ENCODE assay signal across 23 mouse cellular contexts in genomic region chr2:128226465-128227047, GRCm38 (mm10).
"Had no signal": no experiment of that assay in that cellular context is flagged by ENCODE, and none has a peak within 500 bp of the region (broad histone marks: within the 10 kb centered on the region; RNA-seq: fewer than 3 reads in every experiment).

No protein-coding gene starts in this region.

- H3K9me3 ChIP-seq: heart, embryonic 12.5 days; hindbrain, embryonic 13.5 days; hindbrain, embryonic 15.5 days; kidney, embryonic 15.5 days; limb, embryonic 13.5 days; limb, embryonic 15.5 days; liver, embryonic 12.5 days had no signal

- H3K27me3 ChIP-seq: heart, embryonic 12.5 days; hindbrain, embryonic 13.5 days; hindbrain, embryonic 15.5 days; kidney, embryonic 15.5 days; limb, embryonic 13.5 days; limb, embryonic 15.5 days had no signal

- DNase-seq: gastrocnemius, adult 2 months; gastrocnemius, postnatal 10 days; gastrocnemius, postnatal 25 days; heart, adult 18-20 months; heart, postnatal 10 days; kidney, adult 11 months; kidney, adult 2 months; kidney, adult 9 months; kidney, postnatal 14 days; kidney, postnatal 36 days; layer of hippocampus, adult 9-11 months; layer of hippocampus, postnatal 36 days; left cerebral cortex, postnatal 4 days had no signal

- H3K36me3 ChIP-seq: heart, embryonic 12.5 days; hindbrain, embryonic 13.5 days; hindbrain, embryonic 15.5 days; kidney, embryonic 15.5 days; limb, embryonic 13.5 days; limb, embryonic 15.5 days; liver, embryonic 12.5 days had no signal

- H3K4me3 ChIP-seq: gastrocnemius, adult 2 months; heart, embryonic 12.5 days; hindbrain, embryonic 13.5 days; hindbrain, embryonic 15.5 days; kidney, embryonic 15.5 days; limb, embryonic 13.5 days; limb, embryonic 15.5 days; liver, embryonic 12.5 days had no signal

- H3K27ac ChIP-seq: gastrocnemius, adult 2 months; hindbrain, embryonic 13.5 days; hindbrain, embryonic 15.5 days; hindbrain, postnatal 0 days; kidney, embryonic 15.5 days; kidney, postnatal 0 days; limb, embryonic 13.5 days; limb, embryonic 15.5 days; liver, embryonic 12.5 days; liver, embryonic 14.5 days had no signal

- H3K4me1 ChIP-seq: heart, embryonic 12.5 days; hindbrain, embryonic 13.5 days; hindbrain, embryonic 15.5 days; kidney, embryonic 15.5 days; limb, embryonic 13.5 days; limb, embryonic 15.5 days; liver, embryonic 12.5 days had no signal
